Mouse (Mus musculus) liver, embryonic 14.5 days (tissue): ENCODE measurements around the gene Slc38a2. TPM values are rescaled to one million over a fixed set of nuclear protein-coding genes. Genes with fewer than 3 reads are reported as not detected.
A peak's percentile ranks its signal among the peaks of the same experiment; 100 is the strongest.

Experiments
- ATAC-seq: fragments of 200-750 bp; cut with Nextera tagmentation; 2 replicates; pipeline ENCODE4 v1.8.0; 2017; ENCODE audit warnings: moderate number of reproducible peaks, mild to moderate bottlenecking, moderate library complexity; ENCODE audit not compliant: insufficient read depth
- DNase-seq, 3 experiments: peaks; one replicate each; pipeline ENCODE4 v3.0.0-alpha.2; 2012 to 2013; ENCODE audit warnings: low read depth in 3 of 3, low spot score in 3 of 3
- H3K27ac ChIP-seq: fragments of 300-500 bp; sonication (generic); 2 replicates; pipeline ENCODE4 v1.5.1; 2014; ENCODE audit warnings: moderate library complexity, mild to moderate bottlenecking, control low read depth, inconsistent platforms
- H3K27me3 ChIP-seq: fragments of 300-500 bp; sonication (generic); 2 replicates; pipeline ENCODE4 v1.6.1; 2014; ENCODE audit warnings: mild to moderate bottlenecking, low read length, moderate library complexity; ENCODE audit not compliant: control insufficient read depth, insufficient read depth
- H3K36me3 ChIP-seq: fragments of 300-500 bp; sonication (generic); replicated peaks from 2 replicates; pipeline ENCODE4 v1.6.1; 2014; ENCODE audit warnings: low read depth; ENCODE audit not compliant: control insufficient read depth, insufficient read depth
- H3K4me1 ChIP-seq, 2 experiments: fragments of 200-500 bp in 1 of 2; fragments of 300-500 bp in 1 of 2; sonication (generic) in 1 of 2; replicated peaks; 2 replicates each; pipeline ENCODE4 v1.6.1; 2012 to 2014; ENCODE audit warnings: antibody characterized with exemption in 1 of 2, inconsistent platforms in 1 of 2, low read length in 1 of 2; ENCODE audit not compliant: control insufficient read depth in 2 of 2, insufficient read depth in 2 of 2
- H3K4me2 ChIP-seq: fragments of 300-500 bp; sonication (generic); 2 replicates; pipeline ENCODE4 v1.6.1; 2014; ENCODE audit warnings: low read depth, mild to moderate bottlenecking, control low read depth, moderate library complexity
- H3K4me3 ChIP-seq, 2 experiments: fragments of 200-500 bp in 1 of 2; fragments of 300-500 bp in 1 of 2; sonication (generic) in 1 of 2; 2 replicates each; pipeline ENCODE4 v1.5.1; 2012 to 2014; ENCODE audit warnings: low read depth in 2 of 2, low read length in 2 of 2, mild to moderate bottlenecking in 2 of 2, control low read depth in 1 of 2, inconsistent platforms in 1 of 2, moderate library complexity in 1 of 2; ENCODE audit not compliant: insufficient read depth in 1 of 2
- H3K9ac ChIP-seq: fragments of 300-500 bp; sonication (generic); replicated peaks from 2 replicates; pipeline ENCODE4 v1.6.1; 2014; ENCODE audit warnings: mild to moderate bottlenecking, control low read depth, moderate library complexity
- H3K9me3 ChIP-seq: fragments of 300-500 bp; sonication (generic); 2 replicates; pipeline ENCODE4 v1.6.1; 2016; ENCODE audit warnings: low read length, mixed read lengths; ENCODE audit not compliant: control insufficient read depth
- CTCF ChIP-seq: IDR thresholded peaks from 2 replicates; pipeline ENCODE4 v1.5.1; 2016; ENCODE audit warnings: antibody characterized with exemption, low read depth, control low read depth
- EP300 ChIP-seq: IDR thresholded peaks from 2 replicates; pipeline ENCODE4 v1.6.1; 2016; ENCODE audit warnings: antibody characterized with exemption, low read depth
- WGBS: fragments of 180-500 bp; shearing (Covaris S2); extraction: QIAGEN DNeasy Blood & Tissue Kit; methylation state at CpG from one replicate; pipeline ENCODE4 v1.1.7; 2014; ENCODE audit not compliant: insufficient replicate concordance; 5-methylcytosine and 5-hydroxymethylcytosine counted together
- polyA plus RNA-seq, 2 experiments: library from polyadenylated mRNA; depleted of rRNA in 1 of 2; stranded (reverse) in 1 of 2; unstranded in 1 of 2; fragments of >200 nt; fragmentation: Nextera tagmentation in 1 of 2; extraction: Ambion mirVana in 1 of 2; gene quantifications; 2 replicates each; pipeline versions ENCODE4 v1.2.1 to v1.2.3; 2012 to 2014

Slc38a2 gene
- polyA plus RNA-seq, 2 experiments: 19.9 to 28.8 TPM

DNA sequence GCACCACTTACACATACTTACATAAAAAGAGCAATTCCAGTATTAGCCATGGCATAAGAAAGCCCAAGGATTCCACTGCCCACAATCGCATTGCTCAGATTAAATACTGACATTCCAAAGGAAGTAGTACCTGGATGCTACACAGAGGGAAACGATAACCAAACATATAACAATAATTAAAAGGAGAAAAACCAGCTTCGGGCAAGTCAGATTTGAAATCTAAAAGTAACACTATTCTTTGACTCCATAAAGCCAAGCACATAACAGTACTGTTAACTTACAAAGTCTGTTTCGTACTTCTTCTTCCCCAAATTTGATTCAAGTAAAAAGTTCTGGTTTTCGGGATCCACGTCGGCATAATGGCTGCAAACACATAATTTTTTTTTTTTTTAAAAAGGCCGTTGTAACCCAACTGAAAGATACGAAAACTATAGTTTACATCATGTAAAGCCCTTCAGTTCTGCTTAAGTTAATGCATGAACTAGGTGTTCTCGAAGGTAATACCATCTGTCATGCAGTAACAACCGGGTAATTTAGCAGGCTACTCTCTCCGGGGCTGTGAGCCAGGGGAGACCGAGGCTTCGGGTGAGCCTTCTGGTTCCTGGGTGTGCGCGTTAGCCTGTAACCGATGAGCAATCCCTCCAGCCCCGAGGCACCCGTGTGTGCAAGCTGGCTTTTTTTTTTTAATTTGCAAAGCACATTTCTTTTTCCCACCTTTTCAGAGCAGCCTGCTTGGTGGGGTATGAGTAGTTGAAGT, 1.5 kb downstream of the Slc38a2 start:
- peaks cover 10 to 19% of the 10 kb centered on the region in 2 experiments for H3K4me1 ChIP-seq
- H3K9me3 ChIP-seq: no peaks in the 10 kb centered on the region
- peaks cover 53% of the 10 kb centered on the region for H3K36me3 ChIP-seq
- peak overlapping the region; percentile 98 for H3K4me2 ChIP-seq
- DNase-seq (no peak), ATAC-seq (peak; percentile 22; the same call in 1 of the 2 replicates)
- 16% methylated on average over 19 of the region's 19 CpGs for WGBS
- no peak for TF ChIP-seq EP300
- no peak for TF ChIP-seq CTCF
- H3K4me3 ChIP-seq: peak overlapping the region; percentile 80 to 97
- peak overlapping the region; percentile 92 for H3K27ac ChIP-seq
- peak overlapping the region; percentile 99 for H3K9ac ChIP-seq
- no peaks in the 10 kb centered on the region; the same call in 1 of the 2 replicates for H3K27me3 ChIP-seq

DNA sequence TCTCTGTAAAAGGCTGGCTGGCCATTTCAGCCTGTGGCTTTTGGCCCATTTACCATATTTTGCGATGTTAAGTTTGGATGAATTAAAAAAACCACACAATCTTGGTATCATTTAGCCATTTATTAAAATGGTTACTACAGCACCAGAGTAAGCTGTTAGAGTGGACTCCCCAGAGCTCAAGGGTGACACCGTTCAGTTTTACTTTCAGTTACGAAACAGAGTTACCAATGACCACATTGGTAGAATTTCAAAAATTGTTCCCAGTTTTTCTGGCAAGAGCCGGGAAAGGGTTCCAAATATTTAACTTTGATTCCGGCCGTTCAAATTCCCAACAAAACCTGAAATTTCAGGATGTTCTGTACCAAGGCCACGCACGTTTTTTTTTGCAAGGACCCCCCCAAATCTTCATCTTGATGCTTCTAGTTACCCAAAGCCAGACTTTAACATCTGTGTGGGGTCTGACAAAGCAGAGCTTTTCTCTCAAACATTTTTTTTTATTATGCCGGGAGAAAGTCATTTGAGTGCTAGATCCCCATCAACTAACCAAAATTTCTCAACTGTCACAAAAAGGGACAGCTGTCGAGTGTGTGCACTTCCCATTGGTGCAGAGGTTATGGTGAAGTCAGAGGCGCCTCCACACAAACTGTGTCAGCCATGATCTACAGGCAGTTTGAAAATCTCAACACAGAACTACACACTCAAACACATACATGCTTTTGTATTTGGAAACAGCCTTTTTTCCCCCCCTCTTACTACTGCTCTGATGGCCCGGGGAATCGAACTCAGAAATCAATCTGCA, 2.8 kb downstream of the Slc38a2 start:
- H3K9me3 ChIP-seq: no peaks in the 10 kb centered on the region
- peaks cover 10 to 19% of the 10 kb centered on the region in 2 experiments for H3K4me1 ChIP-seq
- H3K27me3 ChIP-seq: no peaks in the 10 kb centered on the region; the same call in 1 of the 2 replicates
- ATAC-seq (no peak), DNase-seq (no peak)
- H3K4me2 ChIP-seq: peak overlapping the region; percentile 98
- H3K9ac ChIP-seq: peak overlapping the region; percentile 99
- peaks cover 67% of the 10 kb centered on the region for H3K36me3 ChIP-seq
- H3K4me3 ChIP-seq: peak overlapping the region; percentile 28 to 97; a peak in 2 of 4 replicates
- WGBS: 70% methylated on average over 13 of the region's 13 CpGs
- no peak overlapping the region for H3K27ac ChIP-seq
- TF ChIP-seq EP300: no peak
- no peak for TF ChIP-seq CTCF

DNA sequence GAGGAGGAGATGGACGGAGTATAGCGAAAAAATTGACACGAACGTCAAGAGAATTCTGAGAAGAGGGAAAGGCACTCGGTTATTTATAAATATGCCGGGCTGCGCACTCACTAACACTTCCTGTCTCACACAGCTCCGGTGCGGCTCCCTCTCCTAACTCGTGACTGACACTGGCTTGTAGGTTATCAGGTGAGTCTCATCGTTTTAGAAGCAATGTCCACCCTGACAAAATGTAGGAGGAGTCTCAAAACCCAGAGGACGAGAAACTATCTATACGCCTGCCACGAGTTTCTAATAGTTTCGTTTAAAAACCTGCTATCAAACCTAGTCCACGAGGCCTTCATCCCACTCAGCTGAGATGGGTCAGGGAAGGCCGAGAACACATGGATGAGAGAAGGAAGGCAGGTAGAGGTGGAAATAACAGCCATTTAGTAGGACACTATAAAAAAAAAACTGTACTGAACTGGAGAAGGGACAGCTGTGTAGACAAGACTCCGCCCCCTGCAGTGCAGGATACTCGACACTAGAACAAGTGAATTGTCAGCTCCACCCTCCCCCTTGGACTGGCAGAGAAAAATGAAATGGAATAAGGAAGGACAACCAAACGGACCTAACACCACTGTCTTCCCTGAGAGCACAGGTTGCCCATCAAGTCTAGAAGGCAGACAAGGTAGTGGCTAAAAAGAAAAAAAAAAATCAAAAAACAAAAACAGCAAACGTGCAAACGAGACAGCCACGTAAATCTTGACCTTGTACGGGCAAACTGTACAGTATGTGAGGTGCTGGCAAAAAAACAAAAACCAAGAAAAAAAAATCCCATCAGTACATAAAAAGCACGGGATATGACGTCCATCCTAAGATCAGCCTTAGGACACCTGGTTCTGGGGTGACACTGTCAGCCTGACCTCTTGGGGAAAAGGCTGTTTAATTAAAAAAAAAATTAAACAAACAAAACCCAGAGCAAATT, 3.8 kb downstream of the Slc38a2 start:
- WGBS: 77% methylated on average over 26 of the region's 26 CpGs
- Histone ChIP-seq H3K4me2 (peak overlapping the region; percentile 98), H3K27me3 (no peaks in the 10 kb centered on the region; the same call in 1 of the 2 replicates), H3K27ac (no peak overlapping the region), H3K4me1 (peaks cover 10 to 15% of the 10 kb centered on the region in 2 experiments), H3K36me3 (peaks cover 76% of the 10 kb centered on the region), H3K4me3 (peak overlapping the region in 1 of 2 experiments; percentile 97; a peak in 1 of 4 replicates), H3K9ac (no peak overlapping the region; the same call in 1 of the 2 replicates), H3K9me3 (no peaks in the 10 kb centered on the region)
- DNase-seq: no peak
- TF ChIP-seq EP300 (no peak), CTCF (no peak)
- no peak for ATAC-seq

DNA sequence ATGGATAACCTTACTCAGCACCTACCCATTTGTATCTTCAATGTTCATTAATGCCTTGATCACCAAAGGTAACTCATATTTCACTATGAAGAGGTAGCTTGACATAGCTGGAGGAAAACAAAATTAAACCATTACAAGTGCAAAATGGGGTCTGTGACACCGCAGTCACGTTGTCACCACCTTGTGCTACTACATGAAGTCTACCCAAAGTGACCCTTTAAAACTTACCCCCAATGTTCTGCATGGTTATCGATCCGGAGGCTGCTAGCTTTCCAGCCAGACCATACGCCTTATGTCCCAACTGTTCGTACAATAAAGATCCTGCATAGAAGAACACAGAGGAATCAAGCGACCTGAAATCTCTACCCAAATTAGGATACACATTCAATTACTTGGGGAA, 4.5 kb downstream of the Slc38a2 start:
- DNase-seq: no peak
- Histone ChIP-seq H3K9me3 (no peaks in the 10 kb centered on the region), H3K9ac (no peak overlapping the region), H3K4me2 (no peak overlapping the region), H3K36me3 (peaks cover 84% of the 10 kb centered on the region), H3K27me3 (no peaks in the 10 kb centered on the region), H3K4me3 (no peak overlapping the region), H3K27ac (no peak overlapping the region), H3K4me1 (peaks cover 10 to 11% of the 10 kb centered on the region in 2 experiments)
- TF ChIP-seq CTCF (no peak), EP300 (no peak)
- no peak for ATAC-seq
- WGBS: 87% methylated on average over 7 of the region's 7 CpGs
